Mouse (Mus musculus) megakaryocyte, embryonic 14.5 days (primary cell): ENCODE measurements around the gene Rbpms2. TPM values are rescaled to one million over a fixed set of nuclear protein-coding genes. Genes with fewer than 3 reads are reported as not detected.

Experiments used
- H3K27me3 ChIP-seq: replicated peaks from 2 replicates; pipeline ENCODE3; 2012; ENCODE audit warnings: inconsistent platforms
- H3K36me3 ChIP-seq: replicated peaks from 2 replicates; pipeline ENCODE3; 2012; ENCODE audit warnings: low read length, inconsistent platforms, mixed read lengths
- H3K4me1 ChIP-seq: 2 replicates; pipeline ENCODE4 v1.6.1; 2012; ENCODE audit warnings: inconsistent platforms
- H3K4me3 ChIP-seq: replicated peaks from 2 replicates; pipeline ENCODE3; 2012; ENCODE audit warnings: moderate library complexity, mild to moderate bottlenecking, inconsistent platforms
- H3K9me3 ChIP-seq: 2 replicates; pipeline ENCODE4 v1.6.1; 2012; ENCODE audit warnings: inconsistent platforms
- FLI1 ChIP-seq: IDR thresholded peaks from 2 replicates; pipeline ENCODE4 v1.6.1; 2012; ENCODE audit warnings: low read length, inconsistent platforms, mixed read lengths
- GATA1 ChIP-seq: IDR thresholded peaks from 3 replicates; pipeline ENCODE4 v1.6.1; 2012; ENCODE audit warnings: mixed read lengths, low read length, inconsistent platforms, borderline replicate concordance
- polyA plus RNA-seq: library from polyadenylated mRNA; stranded (reverse); fragments of >175 nt; gene quantifications from 2 replicates; pipeline ENCODE4 v1.2.3, GENCODE M21; 2012; ENCODE audit warnings: low replicate concordance; ENCODE audit not compliant: insufficient read depth

Rbpms2 gene
- polyA plus RNA-seq, 1 experiment, result 536 TPM

DNA sequence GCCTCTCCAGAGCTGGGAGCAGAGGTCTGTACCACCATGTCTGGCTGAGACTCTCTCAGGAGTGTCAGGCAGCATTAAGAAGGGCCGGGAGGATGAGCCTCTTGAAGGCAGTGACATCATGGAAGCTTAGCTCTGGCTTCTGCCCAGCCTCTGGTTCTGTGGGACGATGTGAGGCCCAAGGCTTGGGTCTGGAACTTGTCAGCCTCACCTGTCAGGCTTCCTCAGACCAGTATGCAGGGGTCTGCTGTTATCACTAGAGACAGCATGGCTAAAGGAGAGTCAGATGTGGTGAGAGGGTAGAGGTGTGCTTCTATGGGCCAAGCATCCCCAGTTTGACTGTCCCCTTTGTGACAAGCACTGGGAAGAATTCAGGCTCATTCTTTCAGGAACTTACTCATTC is 16.4 kb upstream of the Rbpms2 start:
- Histone ChIP-seq H3K4me3 (no peak overlapping the region), H3K9me3 (peaks cover 12% of the 10 kb centered on the region), H3K27me3 (no peaks in the 10 kb centered on the region), H3K4me1 (peaks cover 15% of the 10 kb centered on the region), H3K36me3 (no peaks in the 10 kb centered on the region)
- no peak for TF ChIP-seq FLI1

DNA sequence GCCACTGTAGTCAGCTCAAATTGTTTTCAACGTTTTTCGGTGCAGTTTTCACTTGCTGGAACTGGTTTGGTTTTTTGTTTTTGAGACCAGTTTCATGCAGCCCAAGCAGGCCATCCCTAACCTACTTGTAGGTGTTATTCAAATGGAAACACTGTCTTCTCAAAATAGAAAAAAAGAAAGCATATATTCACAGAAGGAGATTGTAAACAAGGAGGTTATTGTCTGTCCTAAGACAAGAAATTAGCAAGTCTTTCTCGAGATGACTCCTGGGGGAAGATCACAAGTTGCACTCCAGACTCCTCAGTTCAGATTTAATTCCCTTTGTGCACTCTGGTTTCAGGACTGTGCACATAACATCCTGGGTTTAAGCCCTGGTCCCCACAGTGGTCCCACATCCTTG is 10.1 kb upstream of the Rbpms2 start:
- Histone ChIP-seq H3K27me3 (peaks cover 8% of the 10 kb centered on the region), H3K36me3 (no peaks in the 10 kb centered on the region), H3K9me3 (no peaks in the 10 kb centered on the region; the same call in 1 of the 2 replicates), H3K4me1 (peaks cover 7% of the 10 kb centered on the region; the same call in 1 of the 2 replicates), H3K4me3 (no peak overlapping the region)
- no peak for TF ChIP-seq GATA1

DNA sequence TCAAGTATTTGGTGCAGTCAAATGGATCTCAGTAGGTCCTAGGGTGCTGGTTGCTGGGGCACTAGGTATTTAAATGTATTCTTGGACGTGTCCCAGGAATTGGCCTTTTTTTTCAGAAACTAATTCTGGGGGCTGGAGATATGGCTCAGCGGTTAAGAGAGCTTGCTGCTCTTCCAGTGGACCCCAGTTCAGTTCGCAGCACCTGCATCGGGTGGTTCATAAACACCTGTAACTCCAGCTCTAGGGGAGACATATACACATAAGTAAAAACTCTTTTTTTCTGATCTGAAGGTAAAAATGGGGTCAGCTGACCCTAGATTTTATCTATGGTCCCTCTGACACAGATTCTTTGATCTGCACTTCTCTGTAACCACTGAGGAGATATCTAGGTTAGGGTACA is 8.3 kb upstream of the Rbpms2 start:
- no peak for TF ChIP-seq FLI1
- TF ChIP-seq GATA1, result no peak
- H3K27me3 ChIP-seq, result peaks cover 9% of the 10 kb centered on the region
- H3K4me3 ChIP-seq, result no peak overlapping the region
- H3K9me3 ChIP-seq, result no peaks in the 10 kb centered on the region; the same call in 1 of the 2 replicates
- H3K36me3 ChIP-seq, result no peaks in the 10 kb centered on the region
- peaks cover 11% of the 10 kb centered on the region; the same call in 1 of the 2 replicates for H3K4me1 ChIP-seq

DNA sequence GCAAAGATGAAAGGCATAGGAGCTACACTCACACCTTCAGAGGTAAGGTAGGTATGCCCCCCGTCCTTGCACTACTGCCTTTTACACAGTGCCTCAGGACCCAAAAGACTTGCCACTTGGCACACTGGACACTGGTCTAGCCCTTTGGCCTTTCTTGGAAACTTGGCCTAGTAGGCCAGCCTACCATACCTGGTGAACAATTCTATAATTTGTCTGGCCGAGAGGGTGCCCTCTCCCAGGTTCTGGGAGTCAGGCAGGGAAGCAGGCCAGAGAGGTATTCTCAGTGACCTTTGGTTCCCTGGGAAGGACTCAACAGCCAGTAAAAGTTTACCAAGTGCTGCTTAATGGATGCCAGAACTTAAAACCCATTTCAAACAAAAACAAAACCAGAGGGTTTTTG is 7.8 kb upstream of the Rbpms2 start:
- Histone ChIP-seq H3K4me3 (no peak overlapping the region), H3K4me1 (peaks cover 13% of the 10 kb centered on the region; the same call in 1 of the 2 replicates), H3K36me3 (no peaks in the 10 kb centered on the region), H3K27me3 (peaks cover 12% of the 10 kb centered on the region), H3K9me3 (no peaks in the 10 kb centered on the region; the same call in 1 of the 2 replicates)
- TF ChIP-seq FLI1, result no peak
- no peak for TF ChIP-seq GATA1

DNA sequence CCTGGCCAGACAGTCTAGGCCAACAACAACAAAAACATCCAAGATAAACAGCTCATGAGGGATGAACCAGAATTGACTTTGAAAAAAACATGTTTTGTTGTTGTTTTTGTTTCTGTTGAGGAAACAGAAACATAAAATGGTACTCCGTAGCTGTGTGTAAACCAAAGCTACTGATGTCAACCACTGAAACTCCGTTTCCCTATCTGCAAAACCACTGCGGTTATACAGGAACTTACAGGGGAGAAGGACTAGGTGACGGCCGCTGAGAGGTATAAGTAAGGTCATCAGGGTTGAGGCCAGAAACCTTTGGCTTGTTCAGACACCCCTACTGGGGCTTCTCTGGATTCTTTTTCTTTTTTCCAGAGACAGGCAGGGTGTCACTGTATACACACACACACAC is 6.6 kb upstream of the Rbpms2 start:
- H3K4me1 ChIP-seq, result peaks cover 11% of the 10 kb centered on the region; the same call in 1 of the 2 replicates
- H3K36me3 ChIP-seq, result no peaks in the 10 kb centered on the region
- H3K27me3 ChIP-seq, result peaks cover 18% of the 10 kb centered on the region
- no peaks in the 10 kb centered on the region; the same call in 1 of the 2 replicates for H3K9me3 ChIP-seq
- H3K4me3 ChIP-seq, result no peak overlapping the region
- TF ChIP-seq FLI1 (no peak), GATA1 (no peak)

DNA sequence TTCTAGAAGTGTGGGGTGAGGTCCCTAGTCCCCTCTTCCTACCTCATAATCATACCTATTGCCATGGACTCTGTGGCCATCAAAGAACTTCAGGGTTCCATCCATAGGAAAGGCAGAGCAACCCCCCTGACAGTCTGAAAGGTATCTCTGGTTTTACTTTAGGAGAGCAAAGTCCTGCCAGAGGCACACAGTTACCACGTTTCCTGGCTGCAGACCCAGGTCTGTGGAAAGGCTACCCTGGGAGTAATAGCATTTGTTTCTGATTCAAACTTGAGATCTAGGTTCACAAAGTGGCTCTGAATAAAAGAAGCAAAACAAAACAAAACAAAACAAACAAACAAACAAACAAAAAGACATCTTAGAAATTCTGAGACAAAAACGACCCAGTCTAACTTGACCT is 5.2 kb upstream of the Rbpms2 start:
- peaks cover 27% of the 10 kb centered on the region for H3K27me3 ChIP-seq
- no peak for TF ChIP-seq GATA1
- no peak for TF ChIP-seq FLI1
- H3K4me3 ChIP-seq, result no peak overlapping the region
- H3K9me3 ChIP-seq, result no peaks in the 10 kb centered on the region; the same call in 1 of the 2 replicates
- no peaks in the 10 kb centered on the region for H3K36me3 ChIP-seq
- H3K4me1 ChIP-seq, result peaks cover 15% of the 10 kb centered on the region

DNA sequence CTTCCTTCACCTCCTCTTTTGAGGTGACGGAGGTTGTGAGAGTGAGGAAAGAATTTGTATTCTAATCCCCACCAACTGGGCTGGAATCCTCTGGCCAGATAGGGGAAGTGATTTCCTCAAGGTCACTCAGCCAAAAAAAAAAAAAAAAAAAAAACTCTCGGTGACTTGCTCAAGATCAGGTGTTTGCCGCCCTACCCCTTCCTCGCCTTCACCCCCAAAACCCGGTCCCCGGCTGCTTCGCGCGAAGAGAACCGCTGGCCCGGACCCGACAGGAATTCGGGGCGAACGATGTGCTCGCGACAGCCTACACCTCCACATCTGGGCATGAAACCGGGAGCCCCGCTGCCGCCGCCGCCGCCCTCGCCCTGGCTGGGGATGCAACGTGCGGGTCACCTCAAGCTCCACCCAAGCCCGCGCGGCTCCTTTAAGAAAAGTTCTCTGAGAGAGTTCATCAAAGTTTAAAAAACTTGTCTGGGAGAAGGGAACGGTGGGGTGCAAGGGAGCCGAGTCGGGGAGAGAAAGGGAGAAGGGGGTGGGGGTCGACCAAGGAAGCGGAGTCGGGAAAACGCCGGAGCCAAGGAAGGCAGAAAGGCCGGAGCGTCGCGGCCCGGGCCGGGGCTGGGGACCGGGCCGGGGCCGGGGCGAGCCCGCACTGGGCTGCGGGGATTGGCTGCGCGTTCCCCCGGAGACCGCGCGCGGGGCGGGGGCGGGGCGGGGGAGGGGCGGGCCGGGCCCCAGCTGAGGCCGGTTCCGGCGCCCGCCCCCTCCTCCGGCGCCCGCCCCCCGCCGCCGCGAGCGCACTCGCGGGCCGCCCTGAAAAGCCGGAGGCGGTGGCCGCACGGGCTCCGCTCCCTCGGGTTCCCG is 551 bp downstream of the Rbpms2 start:
- Histone ChIP-seq H3K27me3 (peaks cover 22% of the 10 kb centered on the region), H3K9me3 (no peaks in the 10 kb centered on the region), H3K36me3 (peaks cover 15% of the 10 kb centered on the region), H3K4me1 (peaks cover 47% of the 10 kb centered on the region), H3K4me3 (peak overlapping the region; percentile 92)
- TF ChIP-seq FLI1 (no peak), GATA1 (no peak)

DNA sequence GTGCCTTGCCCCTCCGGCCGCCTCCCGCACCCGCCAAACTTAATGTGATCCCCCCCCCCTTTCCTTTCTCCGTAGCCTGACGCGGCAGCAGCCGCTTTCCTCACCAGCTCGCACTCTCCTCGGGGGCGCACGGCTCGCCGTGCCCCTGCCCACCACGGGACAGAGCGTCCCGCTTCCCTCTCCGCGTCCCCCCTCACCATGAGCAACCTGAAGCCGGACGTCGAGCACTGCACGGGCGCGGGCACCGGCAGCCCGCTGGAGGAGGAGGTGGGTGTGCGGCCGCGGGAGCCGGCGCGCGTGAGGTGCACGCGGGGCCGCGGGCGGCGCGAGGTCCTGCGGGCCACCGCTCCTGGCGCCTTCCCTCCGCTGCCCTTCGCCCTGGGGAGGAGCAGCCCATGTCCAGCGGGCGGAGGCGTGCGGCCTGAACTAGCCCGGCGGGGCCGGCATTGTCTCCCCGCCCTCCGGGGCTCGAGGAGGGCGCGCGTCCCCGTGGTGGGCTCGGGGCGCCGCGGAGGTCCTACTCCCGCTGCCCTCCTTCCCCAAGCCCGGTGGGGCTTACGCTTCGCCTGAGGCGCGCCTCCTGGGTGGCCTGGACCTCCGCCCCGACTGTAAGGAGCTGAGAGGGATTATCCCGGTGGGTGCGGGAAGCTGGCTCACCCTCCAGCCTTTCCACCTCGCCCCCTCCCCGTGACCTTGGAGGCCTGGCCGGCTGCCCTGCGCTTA is 1.3 kb downstream of the Rbpms2 start:
- TF ChIP-seq GATA1, result no peak

DNA sequence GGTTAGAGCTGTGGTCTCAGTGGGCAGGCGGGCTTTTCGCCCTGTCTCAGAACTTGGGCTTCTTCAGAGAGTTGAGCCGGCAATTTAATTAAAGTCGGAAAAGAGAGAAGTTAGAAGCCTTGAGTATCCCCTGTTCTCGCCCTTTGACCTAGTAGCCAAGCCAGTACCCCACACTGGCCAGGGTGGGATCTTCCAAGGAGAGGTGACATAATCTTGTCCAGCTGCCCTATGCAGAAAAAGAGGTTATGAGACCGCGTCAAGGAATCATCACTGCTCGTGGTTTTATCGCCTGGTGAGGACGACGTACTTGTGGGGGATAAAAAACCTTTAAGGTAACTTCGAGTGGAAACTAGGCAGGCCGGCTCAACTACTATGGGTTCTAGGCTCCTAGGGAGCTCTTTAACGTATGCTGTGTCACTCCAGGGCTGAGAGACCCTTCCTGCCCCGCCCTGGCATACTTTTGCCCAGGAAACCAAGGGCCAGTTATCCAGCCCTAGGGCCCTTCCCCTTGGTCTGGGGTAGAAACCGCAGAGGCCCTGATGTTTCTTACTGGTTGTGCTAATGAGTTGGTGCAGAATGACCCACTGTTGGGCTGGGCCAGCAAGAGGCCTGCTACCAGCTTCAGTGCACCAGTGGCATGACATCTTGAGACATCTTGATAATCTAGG is 2.0 kb downstream of the Rbpms2 start:
- H3K9me3 ChIP-seq, result no peaks in the 10 kb centered on the region
- peak overlapping the region; percentile 92 for H3K4me3 ChIP-seq
- H3K4me1 ChIP-seq, result peaks cover 58% of the 10 kb centered on the region
- no peak for TF ChIP-seq GATA1
- TF ChIP-seq FLI1, result peak; percentile 76; the same call in 1 of the 2 replicates
- H3K36me3 ChIP-seq, result peaks cover 30% of the 10 kb centered on the region
- peaks cover 18% of the 10 kb centered on the region for H3K27me3 ChIP-seq

More for the DNA sequence above, 1.3 kb downstream of the Rbpms2 start:
- peaks cover 22% of the 10 kb centered on the region for H3K27me3 ChIP-seq
- peak overlapping the region; percentile 92 for H3K4me3 ChIP-seq
- no peaks in the 10 kb centered on the region for H3K9me3 ChIP-seq
- H3K36me3 ChIP-seq, result peaks cover 23% of the 10 kb centered on the region
- H3K4me1 ChIP-seq, result peaks cover 54% of the 10 kb centered on the region
